Mouse (Mus musculus) lung, adult 2 months (tissue): ENCODE measurements around the gene Syce3.

ENCODE experiments used
- CTCF ChIP-seq: fragments of 200-500 bp; IDR thresholded peaks from 2 replicates; pipeline ENCODE4 v1.5.1; 2011; ENCODE audit warnings: mild to moderate bottlenecking, low read length, control low read depth; ENCODE audit not compliant: insufficient read depth
- POLR2A ChIP-seq: fragments of 200-500 bp; IDR thresholded peaks from 2 replicates; pipeline ENCODE4 v1.6.1; 2011; ENCODE audit warnings: low read depth, mild to moderate bottlenecking, control low read depth, low read length, borderline replicate concordance; ENCODE audit errors: extremely low read depth

DNA sequence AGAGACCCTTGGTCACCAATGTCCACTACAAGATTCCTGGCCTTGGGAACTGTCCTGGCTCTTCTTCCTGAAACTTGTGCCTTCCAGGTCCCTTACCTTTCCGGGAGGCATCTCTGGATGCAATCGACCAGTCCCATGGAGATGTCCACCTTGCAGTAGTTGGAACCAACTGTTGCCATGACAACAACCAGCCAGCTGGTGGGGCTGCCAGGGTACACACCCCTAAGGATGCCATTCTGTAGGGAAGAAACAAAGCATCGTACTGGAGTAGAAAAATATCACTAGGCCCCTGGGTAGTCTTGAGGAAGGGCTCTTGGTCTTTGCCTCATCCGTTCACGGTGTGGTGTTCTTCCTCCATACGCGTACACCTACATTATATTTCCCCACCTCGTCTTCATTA, 14.3 kb upstream of the Syce3 start:
- TF ChIP-seq POLR2A (no peak), CTCF (no peak)
